Mouse (Mus musculus) layer of hippocampus, postnatal 36 days (tissue): ENCODE results near the gene Acat1. TPM values are rescaled to one million over a fixed set of nuclear protein-coding genes. Genes with fewer than 3 reads are reported as not detected.

Experiments
- DNase-seq, 2 experiments: peaks; one replicate each; pipeline ENCODE4 v3.0.0; 2022
- total RNA-seq, 2 experiments: library from RNA; stranded (reverse); gene quantifications; 2 replicates each; pipeline ENCODE4 v1.2.3; 2021

The Acat1 gene
- 10 to 100 TPM; 60.2 to 61.8 TPM for total RNA-seq

- DNase-seq: peak; percentile 93
These were observed at the start of gene Acat1 for GRCm38 (mm10) chr9:53609968-53610781. TSS of gene Acat1 (minus strand) at chr9:53610382.

GRCm38 (mm10) chr9:53634796-53635195, 24.6 kb upstream of the Acat1 start:
- no peak for DNase-seq

DNA sequence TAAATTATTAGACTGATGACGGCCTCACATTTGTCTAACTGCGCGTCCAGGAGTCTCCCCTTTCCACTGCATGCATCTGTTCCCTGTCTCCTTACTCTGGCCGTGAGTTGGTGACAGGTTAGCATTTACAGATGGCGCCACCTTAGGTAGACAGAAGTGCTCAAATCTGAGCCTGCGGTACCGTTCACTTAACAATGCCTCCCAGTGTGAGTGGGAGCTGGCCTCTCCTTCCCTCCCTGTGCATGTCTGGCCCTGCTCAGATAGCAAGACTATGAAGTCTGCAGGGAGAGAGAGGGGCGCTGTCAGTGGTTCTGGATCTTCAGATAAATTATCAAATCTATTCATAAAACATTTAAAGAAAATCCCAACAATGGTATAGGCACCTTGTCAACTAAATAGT, 5.1 kb upstream of the Acat1 start:
- no peak for DNase-seq

GRCm38 (mm10) chr9:53614286-53614685, 4.1 kb upstream of the Acat1 start:
- DNase-seq: no peak

DNA sequence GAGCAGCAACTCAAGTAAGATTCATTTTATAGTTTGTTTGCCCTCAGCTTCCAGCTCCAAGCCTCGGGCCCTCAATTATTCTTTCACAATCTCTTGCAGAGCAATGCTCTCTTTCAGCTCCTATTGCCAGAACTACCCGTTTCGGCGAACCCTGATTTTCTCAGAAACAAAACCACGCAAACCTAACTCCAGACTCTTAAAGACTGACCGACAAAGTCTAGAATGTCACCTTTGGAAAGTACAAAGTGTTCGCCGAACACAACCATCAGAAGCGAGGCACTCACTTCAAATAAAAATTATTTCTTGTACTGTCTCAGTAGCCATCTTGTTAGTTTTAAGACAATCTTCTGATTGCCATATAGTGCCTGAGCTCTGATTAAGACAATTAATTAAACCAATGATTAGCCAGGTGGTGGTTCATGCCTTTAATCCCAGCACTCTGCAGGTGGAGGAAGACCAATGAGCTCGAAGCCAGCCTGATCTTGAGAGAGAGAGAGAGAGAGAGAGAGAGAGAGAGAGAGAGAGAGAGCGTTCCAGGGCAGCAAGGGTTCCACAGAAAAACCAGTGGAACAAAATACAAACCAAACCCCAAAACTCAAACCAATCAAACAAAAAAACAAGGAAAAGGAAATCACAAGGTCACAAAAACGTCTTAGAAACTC, 745 bp downstream of the Acat1 start:
- no peak for DNase-seq

DNA sequence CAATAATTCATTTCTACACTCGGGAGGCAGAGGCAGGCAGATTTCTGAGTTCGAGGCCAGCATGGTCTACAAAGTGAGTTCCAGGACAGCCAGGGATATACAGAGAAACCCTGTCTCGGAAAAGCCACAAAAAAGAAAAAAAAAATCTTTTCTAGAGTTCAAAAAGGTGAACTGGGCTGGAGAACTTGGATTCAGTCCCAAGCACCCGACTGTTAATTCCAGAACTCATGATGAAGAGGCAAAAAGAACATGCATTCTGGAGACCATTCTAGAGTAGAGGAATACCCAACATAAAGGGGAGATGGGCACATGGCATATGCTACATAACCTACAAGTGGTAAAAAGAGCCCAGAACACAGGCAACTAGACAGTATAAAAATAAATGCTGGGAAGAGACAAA, 2.4 kb downstream of the Acat1 start:
- DNase-seq: no peak

- DNase-seq: no peak
These were observed 3.0 kb downstream of the Acat1 start for GRCm38 (mm10) chr9:53607192-53607591.

DNA sequence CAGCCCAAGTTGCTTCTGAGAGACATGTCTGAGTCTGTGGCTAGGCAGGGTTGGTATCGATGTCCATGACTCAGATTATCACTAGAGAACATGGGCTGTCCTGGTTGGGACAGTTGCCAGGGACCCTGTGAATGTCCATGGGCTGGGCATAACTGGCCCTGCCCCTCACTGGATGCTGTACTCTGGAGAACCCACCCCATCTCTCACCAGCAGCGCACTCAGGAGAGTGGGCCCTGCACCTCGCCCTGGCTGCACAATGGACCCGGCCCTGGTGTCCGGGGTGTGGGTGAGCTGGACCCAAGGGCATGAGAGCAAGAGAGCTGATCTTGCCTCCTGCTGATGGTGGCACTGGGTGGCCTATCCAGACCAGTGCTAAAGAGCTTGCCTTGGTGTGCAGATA, 5.2 kb downstream of the Acat1 start:
- no peak for DNase-seq

DNA sequence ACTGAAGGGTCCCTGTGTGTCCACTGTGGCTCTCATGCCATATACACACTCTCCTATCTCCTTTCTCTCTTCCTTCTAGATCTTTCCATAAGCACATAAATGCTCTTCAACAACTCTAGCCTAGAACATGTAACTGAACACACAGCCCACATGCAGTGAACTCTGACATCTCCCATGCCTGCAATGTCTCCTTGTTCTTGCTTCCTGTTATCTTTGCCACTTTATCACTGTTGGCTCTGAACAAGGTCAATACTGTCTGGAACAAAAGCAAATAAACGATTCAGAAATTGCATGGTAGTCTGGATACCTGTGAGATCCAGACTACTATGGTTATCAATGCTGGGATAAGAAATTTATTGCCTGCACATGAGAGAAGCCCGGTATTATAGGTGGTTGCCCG, 6.3 kb downstream of the Acat1 start:
- no peak for DNase-seq

DNA sequence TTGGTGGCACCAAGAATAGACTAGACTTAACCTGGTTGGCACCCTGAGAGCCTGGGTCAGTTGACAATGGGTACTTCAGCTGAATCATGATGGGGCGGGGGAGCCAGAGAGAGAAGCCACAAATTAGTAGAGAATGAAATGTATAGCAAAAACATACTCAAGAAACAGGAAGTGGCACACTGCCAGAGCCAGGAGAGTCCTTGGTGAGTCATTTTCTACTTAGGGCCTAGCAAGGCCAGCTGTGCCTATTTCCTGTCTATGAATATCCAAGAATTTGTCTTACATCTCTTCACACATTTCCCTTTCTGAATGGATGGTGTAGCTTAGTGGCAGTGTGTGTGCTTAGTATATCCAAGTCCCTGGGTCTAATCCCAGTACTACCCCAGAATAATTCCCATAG, 6.8 kb downstream of the Acat1 start:
- DNase-seq: no peak

- DNase-seq: no peak
These were observed 8.6 kb downstream of the Acat1 start for GRCm38 (mm10) chr9:53601541-53601940.

GRCm38 (mm10) chr9:53598631-53599030, 11.6 kb downstream of the Acat1 start:
- no peak for DNase-seq

- no peak for DNase-seq
These were observed 13.1 kb downstream of the Acat1 start for GRCm38 (mm10) chr9:53596971-53597600.

DNA sequence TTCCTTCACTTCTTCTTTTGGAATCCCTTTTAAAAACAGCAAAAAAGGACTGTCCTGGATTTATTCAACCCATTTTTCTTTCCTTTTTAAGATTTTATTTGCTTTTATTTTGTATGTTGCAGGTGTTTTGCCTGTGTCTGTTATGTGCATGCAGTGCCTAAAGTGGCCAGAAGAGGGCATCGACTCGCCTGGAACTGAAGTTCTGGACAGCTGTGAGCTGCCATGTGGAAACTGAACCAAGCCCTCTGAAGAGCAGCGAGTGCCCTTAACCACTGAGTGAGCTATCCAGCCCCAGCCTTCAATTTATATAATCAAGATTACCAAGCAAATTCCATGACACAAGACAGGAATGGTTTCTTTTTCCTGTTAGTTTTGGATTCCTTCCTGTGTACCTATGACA, 15.4 kb downstream of the Acat1 start:
- DNase-seq: peak; percentile 24

- no peak for DNase-seq
These were observed 28.3 kb downstream of the Acat1 start for GRCm38 (mm10) chr9:53581870-53582269.

- no peak for DNase-seq
These were observed 34.5 kb downstream of the Acat1 start for GRCm38 (mm10) chr9:53575721-53576120.

DNA sequence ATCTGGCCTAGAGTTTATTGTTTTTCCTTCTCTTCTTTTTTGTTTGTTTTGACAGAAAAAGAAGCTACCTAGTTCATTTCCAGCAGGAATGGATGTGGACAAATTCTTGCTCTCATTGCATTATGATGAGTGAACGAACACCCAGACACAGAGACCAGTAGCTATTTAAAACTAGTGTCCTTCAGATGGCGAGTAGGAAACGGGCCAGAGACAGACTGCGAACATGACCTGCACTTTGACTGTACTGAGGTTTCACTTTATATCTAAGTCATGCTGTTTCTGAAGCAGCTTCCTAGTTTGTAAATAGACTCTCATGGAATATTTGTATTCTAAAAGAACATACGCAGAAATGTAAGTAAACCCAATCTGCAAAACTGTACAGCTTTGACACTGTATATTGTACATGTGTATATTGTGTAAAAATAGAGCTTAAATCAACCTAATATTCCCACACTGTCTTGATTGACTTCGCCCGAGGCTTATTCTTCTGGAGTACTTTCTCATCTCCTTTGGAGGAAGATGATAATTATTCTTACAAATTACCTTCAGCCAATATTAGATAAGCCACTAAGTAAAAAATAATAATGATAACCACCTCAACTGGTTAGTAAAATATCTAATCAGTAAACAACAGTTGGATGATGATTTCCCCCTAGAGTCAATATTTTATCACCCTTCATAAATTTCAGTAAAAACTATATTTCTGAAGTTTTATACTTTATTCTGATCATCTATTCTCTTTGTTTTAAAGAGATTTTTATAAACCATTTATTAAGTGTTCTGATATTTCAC, 37.5 kb downstream of the Acat1 start:
- DNase-seq: no peak

DNA sequence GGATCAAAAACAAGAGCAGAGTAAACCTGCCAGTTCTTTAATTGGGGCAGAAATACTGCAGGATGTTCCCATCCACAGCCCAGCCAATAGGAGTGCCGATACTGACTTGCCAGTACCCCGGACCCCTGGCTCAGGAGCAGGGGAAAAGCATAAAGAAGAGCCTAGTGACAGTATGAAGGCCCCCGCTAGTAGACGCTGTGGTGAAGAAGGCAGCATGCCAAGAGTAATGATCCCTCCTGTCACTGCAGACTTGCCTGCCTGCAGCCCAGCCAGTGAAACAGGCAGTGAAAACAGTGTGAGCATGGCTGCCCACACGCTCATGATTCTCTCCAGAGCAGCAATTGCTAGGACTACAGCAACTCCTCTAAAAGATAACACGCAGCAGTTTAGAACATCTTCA, 39.5 kb downstream of the Acat1 start:
- DNase-seq: peak; percentile 31 to 56

DNA sequence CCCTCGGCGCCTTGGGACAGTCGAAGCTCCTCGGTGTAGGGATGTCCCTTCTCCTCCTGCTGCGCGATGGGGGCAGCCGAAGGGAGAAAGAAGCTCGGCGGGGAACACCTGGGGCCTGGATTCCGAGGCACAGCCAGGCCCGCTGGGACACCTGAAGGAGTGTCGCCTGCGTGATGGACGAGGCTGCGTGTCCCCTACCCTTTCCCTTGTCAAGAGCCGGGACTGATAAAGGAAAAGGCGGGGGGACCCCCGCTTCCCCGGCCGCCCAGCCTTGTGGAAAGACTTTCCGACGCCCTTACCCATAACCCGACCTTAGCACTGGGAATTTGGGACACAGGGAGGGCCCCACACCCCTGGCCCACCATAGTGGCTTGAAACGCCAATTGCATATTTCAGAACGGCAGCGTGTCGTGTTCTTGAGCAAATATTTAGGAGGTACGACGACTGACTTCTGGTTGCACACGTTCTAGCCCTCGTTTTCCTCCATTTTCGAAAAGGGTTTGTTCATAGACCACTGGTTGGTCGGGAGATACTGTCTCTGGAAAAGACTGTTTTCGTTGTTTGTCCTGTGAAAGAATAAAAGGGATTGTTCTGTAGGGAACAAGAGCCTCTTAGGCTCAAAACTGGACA, 72.7 kb downstream of the Acat1 start:
- DNase-seq: peak; percentile 3 to 22

DNA sequence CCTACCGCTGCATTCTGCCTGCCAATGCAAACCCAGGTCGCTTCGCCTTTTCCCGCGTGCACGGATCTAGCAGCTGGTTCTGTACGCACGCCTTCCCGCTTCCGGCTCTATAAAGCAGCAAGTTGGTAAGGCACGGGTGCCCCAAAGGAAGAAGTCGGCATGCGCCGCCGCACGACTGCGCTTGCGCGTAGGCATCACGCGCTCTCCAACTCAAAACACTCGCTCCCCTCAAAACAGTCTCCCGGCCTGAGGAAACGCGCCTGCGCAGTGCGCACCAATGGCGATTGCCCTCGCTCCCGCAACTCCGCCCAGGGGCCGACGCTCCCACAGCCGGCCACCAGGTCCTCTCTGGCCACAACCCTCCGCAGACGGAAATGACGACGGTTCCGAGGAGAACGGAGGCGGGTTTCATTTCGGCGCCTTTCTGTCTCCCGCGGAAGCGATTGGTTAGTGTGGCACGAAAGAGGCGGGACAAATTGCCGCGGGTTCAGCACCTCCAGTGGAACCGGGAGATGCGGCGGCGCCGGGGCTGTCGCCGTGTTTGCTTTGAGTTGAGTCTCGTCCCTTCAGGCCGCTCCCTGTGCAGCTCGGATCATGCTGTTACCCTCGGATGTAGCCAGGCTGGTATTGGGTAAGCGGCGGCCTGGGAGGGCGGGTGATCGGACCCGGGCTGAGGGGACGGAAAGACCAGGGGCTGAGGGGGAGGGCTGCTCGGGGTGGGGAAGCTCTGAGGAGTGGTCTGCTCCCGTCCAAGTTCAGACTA, 73.4 kb downstream of the Acat1 start, which contains the start of the genes Atm and Npat:
Atm (minus strand) TSS at position 183 of the 763 bp plus-strand sequence.
Npat (plus strand) TSS at position 490 of the 763 bp plus-strand sequence.
- DNase-seq: peak; percentile 100
